Mouse (Mus musculus) bone marrow macrophage, adult 2 months (primary cell): ENCODE results near the gene Pigh.

ENCODE experiments used
- CTCF ChIP-seq: IDR thresholded peaks from 2 replicates; pipeline ENCODE4 v1.5.1; 2012; ENCODE audit warnings: low read depth, mild to moderate bottlenecking, low read length, moderate library complexity
- POLR2A ChIP-seq: IDR thresholded peaks from 2 replicates; pipeline ENCODE4 v1.6.1; 2012; ENCODE audit warnings: mild to moderate bottlenecking, low read depth, low read length, borderline replicate concordance

GRCm38 (mm10) chr12:79067526-79067925, 21.9 kb downstream of the Pigh start:
- TF ChIP-seq CTCF (no peak), POLR2A (no peak)
